Mouse (Mus musculus) E14TG2a.4 (cell line): Measurements from ENCODE around the gene Tmub2.

Experiments used
- H3K27me3 ChIP-seq: 2 replicates; pipeline ENCODE4 v1.6.1; 2014; ENCODE audit warnings: low read length, control low read depth; ENCODE audit not compliant: insufficient read depth
- H3K36me3 ChIP-seq: 2 replicates; pipeline ENCODE4 v1.6.1; 2014; ENCODE audit warnings: low read length, control low read depth; ENCODE audit not compliant: insufficient read depth
- H3K4me1 ChIP-seq: replicated peaks from 2 replicates; pipeline ENCODE4 v1.6.1; 2014; ENCODE audit warnings: low read depth, low read length, control low read depth
- H3K4me3 ChIP-seq: replicated peaks from 2 replicates; pipeline ENCODE4 v1.5.1; 2014; ENCODE audit warnings: mild to moderate bottlenecking, low read length
- H3K9me3 ChIP-seq: 2 replicates; pipeline ENCODE4 v1.6.1; 2014; ENCODE audit warnings: low read length, control low read depth
- CTCF ChIP-seq: conservative IDR thresholded peaks from 2 replicates; pipeline ENCODE4 v1.5.1; 2014; ENCODE audit warnings: low read length
- NANOG ChIP-seq: IDR thresholded peaks from 2 replicates; pipeline ENCODE4 v1.6.1; 2014; ENCODE audit warnings: borderline replicate concordance, low read length, mixed read lengths
- POU5F1 ChIP-seq: IDR thresholded peaks from 2 replicates; pipeline ENCODE4 v1.6.1; 2014; ENCODE audit warnings: low read length, borderline replicate concordance

The Tmub2 gene

GRCm38 (mm10) chr11:102308979-102309378 is 24.2 kb downstream of the Tmub2 start:
- H3K36me3 ChIP-seq, result peaks cover 89% of the 10 kb centered on the region
- no peaks in the 10 kb centered on the region for H3K27me3 ChIP-seq
- TF ChIP-seq NANOG (no peak), CTCF (peak; percentile 86), POU5F1 (no peak)
- H3K4me3 ChIP-seq, result peak overlapping the region; percentile 80
- H3K9me3 ChIP-seq, result no peaks in the 10 kb centered on the region
- peaks cover 95% of the 10 kb centered on the region for H3K4me1 ChIP-seq

- peaks cover 99% of the 10 kb centered on the region for H3K36me3 ChIP-seq
- no peaks in the 10 kb centered on the region for H3K9me3 ChIP-seq
- H3K4me3 ChIP-seq, result peak overlapping the region; percentile 80
- peaks cover 96% of the 10 kb centered on the region for H3K4me1 ChIP-seq
- no peak for TF ChIP-seq POU5F1
- no peak for TF ChIP-seq CTCF
- no peak for TF ChIP-seq NANOG
- no peaks in the 10 kb centered on the region for H3K27me3 ChIP-seq
Measured at GRCm38 (mm10) chr11:102309821-102310617, 25.3 kb downstream of the Tmub2 start.

GRCm38 (mm10) chr11:102310768-102311695 is 26.3 kb downstream of the Tmub2 start:
- Histone ChIP-seq H3K36me3 (peaks cover 99% of the 10 kb centered on the region), H3K9me3 (no peaks in the 10 kb centered on the region), H3K4me1 (peaks cover 98% of the 10 kb centered on the region), H3K4me3 (peak overlapping the region; percentile 80), H3K27me3 (no peaks in the 10 kb centered on the region)
- TF ChIP-seq NANOG, result no peak
- no peak for TF ChIP-seq POU5F1
- TF ChIP-seq CTCF, result no peak

GRCm38 (mm10) chr11:102311966-102312365 is 27.2 kb downstream of the Tmub2 start:
- Histone ChIP-seq H3K27me3 (no peaks in the 10 kb centered on the region), H3K9me3 (no peaks in the 10 kb centered on the region), H3K36me3 (peaks cover 92% of the 10 kb centered on the region), H3K4me1 (peaks cover 92% of the 10 kb centered on the region), H3K4me3 (peak overlapping the region; percentile 80; the same call in 1 of the 2 replicates)
- TF ChIP-seq POU5F1 (no peak), CTCF (no peak), NANOG (no peak)

- H3K36me3 ChIP-seq, result peaks cover 85% of the 10 kb centered on the region
- H3K27me3 ChIP-seq, result no peaks in the 10 kb centered on the region
- peaks cover 86% of the 10 kb centered on the region for H3K4me1 ChIP-seq
- no peak for TF ChIP-seq NANOG
- no peak for TF ChIP-seq POU5F1
- TF ChIP-seq CTCF, result no peak
- H3K9me3 ChIP-seq, result no peaks in the 10 kb centered on the region
- no peak overlapping the region for H3K4me3 ChIP-seq
Measured at GRCm38 (mm10) chr11:102312586-102312985, 27.9 kb downstream of the Tmub2 start.

- H3K9me3 ChIP-seq, result no peaks in the 10 kb centered on the region
- no peak for TF ChIP-seq NANOG
- no peak for TF ChIP-seq POU5F1
- no peak for TF ChIP-seq CTCF
- no peak overlapping the region for H3K4me3 ChIP-seq
- peaks cover 69% of the 10 kb centered on the region for H3K36me3 ChIP-seq
- peaks cover 71% of the 10 kb centered on the region for H3K4me1 ChIP-seq
- no peaks in the 10 kb centered on the region for H3K27me3 ChIP-seq
Measured at GRCm38 (mm10) chr11:102314321-102314720, 29.6 kb downstream of the Tmub2 start.

- Histone ChIP-seq H3K4me1 (peaks cover 62% of the 10 kb centered on the region), H3K9me3 (no peaks in the 10 kb centered on the region), H3K36me3 (peaks cover 53% of the 10 kb centered on the region), H3K4me3 (peak overlapping the region; percentile 93), H3K27me3 (no peaks in the 10 kb centered on the region)
- TF ChIP-seq POU5F1 (no peak), NANOG (no peak), CTCF (no peak)
Measured at GRCm38 (mm10) chr11:102315690-102316571, 31.2 kb downstream of the Tmub2 start.

- Histone ChIP-seq H3K27me3 (no peaks in the 10 kb centered on the region), H3K36me3 (peaks cover 45% of the 10 kb centered on the region), H3K4me1 (peaks cover 62% of the 10 kb centered on the region), H3K9me3 (no peaks in the 10 kb centered on the region), H3K4me3 (peak overlapping the region; percentile 93)
- TF ChIP-seq CTCF (no peak), POU5F1 (no peak), NANOG (no peak)
Measured at GRCm38 (mm10) chr11:102316572-102317297, 32.0 kb downstream of the Tmub2 start.
